Mouse (Mus musculus) limb, embryonic 10.5 days (tissue): ENCODE measurements around the gene Pvalb. TPM values are rescaled to one million over a fixed set of nuclear protein-coding genes. Genes with fewer than 3 reads are reported as not detected.
A peak's percentile ranks its signal among the peaks of the same experiment; 100 is the strongest.

Experiments used
- DNase-seq: peaks from one replicate; pipeline ENCODE4 v3.0.0-alpha.2; 2017; ENCODE audit warnings: low spot score
- H3K27ac ChIP-seq: fragments of 300-500 bp; sonication (generic); 2 replicates; pipeline ENCODE4 v1.5.1; 2016; ENCODE audit warnings: mild to moderate bottlenecking
- H3K27me3 ChIP-seq: fragments of 300-500 bp; sonication (generic); 2 replicates; pipeline ENCODE4 v1.6.1; 2016; ENCODE audit warnings: low read depth, mild to moderate bottlenecking; ENCODE audit not compliant: poor library complexity, severe bottlenecking
- H3K36me3 ChIP-seq: fragments of 300-500 bp; sonication (generic); 2 replicates; pipeline ENCODE4 v1.6.1; 2016; ENCODE audit warnings: mild to moderate bottlenecking, moderate library complexity
- H3K4me1 ChIP-seq: fragments of 300-500 bp; sonication (generic); 2 replicates; pipeline ENCODE4 v1.6.1; 2016
- H3K4me3 ChIP-seq: fragments of 300-500 bp; sonication (generic); 2 replicates; pipeline ENCODE4 v1.5.1; 2016; ENCODE audit warnings: mild to moderate bottlenecking, moderate library complexity
- H3K9me3 ChIP-seq: fragments of 300-500 bp; sonication (generic); replicated peaks from 2 replicates; pipeline ENCODE4 v1.6.1; 2016; ENCODE audit warnings: mild to moderate bottlenecking
- whole genome bisulfite sequencing: fragments of 180-500 bp; shearing (Covaris S2); methylation state at CpG from one replicate; pipeline ENCODE4 v1.1.7; 2016; 5-methylcytosine and 5-hydroxymethylcytosine counted together
- polyA plus RNA-seq: library from polyadenylated mRNA; unstranded; fragments of >200 nt; fragmentation: Nextera tagmentation; extraction: Ambion mirVana; gene quantifications from 2 replicates; pipeline ENCODE4 v1.2.1, GENCODE M21; 2016

Pvalb gene
- polyA plus RNA-seq, 1 experiment from 2014 or later: not detected

DNA sequence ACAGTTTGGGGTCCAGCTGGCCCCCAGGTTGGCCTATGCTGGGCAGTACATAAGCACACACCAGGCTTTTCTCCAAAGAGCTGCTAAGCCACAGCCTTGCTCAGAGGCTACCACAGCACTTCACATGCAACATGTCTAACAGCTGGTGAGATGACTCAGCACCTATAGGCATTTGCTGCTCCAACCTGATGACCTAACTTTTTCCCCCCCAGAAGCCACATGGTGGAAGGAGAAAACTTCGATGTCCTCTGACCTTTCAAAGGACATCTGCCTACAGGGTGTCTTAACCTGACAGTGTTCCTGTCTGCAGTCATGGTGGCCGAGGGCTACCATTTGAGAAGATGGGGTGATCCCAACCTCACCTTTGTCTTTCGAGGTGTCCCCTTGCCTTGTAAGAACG, 20.6 kb downstream of the Pvalb start:
- H3K27me3 ChIP-seq: peaks cover 38% of the 10 kb centered on the region
- DNase-seq: no peak

GRCm38 (mm10) chr15:78184855-78185254, 21.3 kb downstream of the Pvalb start:
- WGBS: 2% methylated on average over 10 of the region's 10 CpGs

More for the DNA sequence above, 20.6 kb downstream of the Pvalb start:
- no peaks in the 10 kb centered on the region for H3K9me3 ChIP-seq
- no peaks in the 10 kb centered on the region for H3K36me3 ChIP-seq
- WGBS: 88% methylated on average over 4 of the region's 4 CpGs
- H3K4me3 ChIP-seq: no peak overlapping the region
- no peak overlapping the region for H3K27ac ChIP-seq
- peaks cover 10% of the 10 kb centered on the region; the same call in 1 of the 2 replicates for H3K4me1 ChIP-seq

GRCm38 (mm10) chr15:78181701-78182405, 24.3 kb downstream of the Pvalb start:
- H3K4me1 ChIP-seq: peaks cover 20% of the 10 kb centered on the region
- no peak overlapping the region for H3K27ac ChIP-seq
- no peaks in the 10 kb centered on the region for H3K36me3 ChIP-seq
- DNase-seq: no peak
- H3K4me3 ChIP-seq: no peak overlapping the region
- H3K27me3 ChIP-seq: peaks cover 44% of the 10 kb centered on the region
- WGBS: 61% methylated on average over 8 of the region's 8 CpGs
- no peaks in the 10 kb centered on the region for H3K9me3 ChIP-seq

More at GRCm38 (mm10) chr15:78184855-78185254, 21.3 kb downstream of the Pvalb start:
- H3K27me3 ChIP-seq: peaks cover 43% of the 10 kb centered on the region
- no peaks in the 10 kb centered on the region for H3K9me3 ChIP-seq
- H3K27ac ChIP-seq: no peak overlapping the region
- H3K4me3 ChIP-seq: peak overlapping the region; percentile 17; the same call in 1 of the 2 replicates
- peak; percentile 51 for DNase-seq
- no peaks in the 10 kb centered on the region for H3K36me3 ChIP-seq
- peaks cover 10% of the 10 kb centered on the region; the same call in 1 of the 2 replicates for H3K4me1 ChIP-seq

DNA sequence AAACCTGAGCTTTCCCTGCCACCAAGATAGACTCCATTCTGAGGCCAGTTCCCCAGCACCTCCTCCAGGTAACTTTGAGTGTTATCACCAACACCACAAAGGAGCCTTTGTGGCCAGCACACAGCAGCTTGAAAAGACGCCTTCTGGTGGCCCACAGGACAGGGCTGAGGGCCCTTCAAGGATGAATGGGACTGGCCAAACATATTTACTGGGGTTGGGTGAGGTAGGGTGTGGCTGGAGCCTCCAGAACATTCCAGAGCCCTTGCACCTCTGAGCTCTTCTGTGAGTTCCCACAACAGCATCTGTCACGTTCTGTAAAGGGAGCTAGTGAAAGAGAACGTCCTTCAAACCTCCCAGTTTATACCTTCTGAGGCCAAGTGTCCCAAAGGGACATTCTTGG, 26.4 kb downstream of the Pvalb start:
- H3K4me1 ChIP-seq: peaks cover 18% of the 10 kb centered on the region
- no peak for DNase-seq

DNA sequence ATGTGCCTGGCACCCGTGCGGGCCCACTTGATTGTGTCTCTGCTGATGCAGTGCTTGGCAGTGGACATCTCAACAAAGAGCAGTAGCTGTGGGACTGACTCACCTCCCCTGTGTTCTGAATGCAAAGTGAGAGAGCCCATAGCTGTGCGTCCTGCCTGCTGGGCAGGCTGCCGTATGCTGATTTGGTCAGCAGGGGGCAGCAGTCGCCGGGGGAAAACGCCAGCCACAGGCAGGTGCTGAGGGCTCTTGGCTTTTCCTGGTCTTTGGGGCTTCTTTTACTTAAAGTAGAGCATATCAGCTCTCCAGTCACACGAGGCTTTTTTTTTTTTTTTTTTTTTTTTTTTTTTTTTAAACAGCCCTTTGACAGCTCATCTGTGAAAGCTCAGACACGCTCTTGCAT, 27.8 kb downstream of the Pvalb start:
- 8% methylated on average over 9 of the region's 9 CpGs for WGBS
- no peaks in the 10 kb centered on the region for H3K36me3 ChIP-seq
- peak; percentile 86 for DNase-seq
- no peak overlapping the region for H3K27ac ChIP-seq
- no peaks in the 10 kb centered on the region for H3K9me3 ChIP-seq
- H3K27me3 ChIP-seq: peaks cover 31% of the 10 kb centered on the region
- H3K4me3 ChIP-seq: 0 out of 2 replicates have a peak overlapping the region, but pooled peaks have one; percentile 4
- peaks cover 20% of the 10 kb centered on the region for H3K4me1 ChIP-seq

More for the DNA sequence above, 26.4 kb downstream of the Pvalb start:
- WGBS: 77% methylated on average over 3 of the region's 3 CpGs
- Histone ChIP-seq H3K27ac (no peak overlapping the region), H3K27me3 (peaks cover 44% of the 10 kb centered on the region), H3K4me3 (no peak overlapping the region), H3K9me3 (no peaks in the 10 kb centered on the region), H3K36me3 (no peaks in the 10 kb centered on the region)

DNA sequence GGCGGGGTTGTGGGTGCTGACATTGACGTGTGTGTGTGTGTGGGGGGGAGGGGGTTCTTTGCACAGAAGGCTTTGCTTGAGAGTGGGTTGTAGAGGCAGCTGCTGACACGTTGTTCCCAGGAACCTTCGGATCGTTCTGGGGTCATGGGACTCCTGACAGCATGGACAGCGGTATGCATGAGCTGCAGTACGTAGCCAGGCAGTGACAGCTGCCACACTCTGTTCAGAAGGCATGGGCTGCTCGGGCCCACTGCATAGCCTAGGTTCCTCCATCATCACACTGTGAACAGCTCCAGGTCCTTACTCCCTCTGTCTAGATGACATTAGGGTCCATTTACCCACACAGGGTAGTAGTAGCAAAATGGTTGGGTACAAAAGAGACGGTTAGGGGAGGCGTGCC, 28.9 kb downstream of the Pvalb start:
- WGBS: 76% methylated on average over 10 of the region's 10 CpGs

DNA sequence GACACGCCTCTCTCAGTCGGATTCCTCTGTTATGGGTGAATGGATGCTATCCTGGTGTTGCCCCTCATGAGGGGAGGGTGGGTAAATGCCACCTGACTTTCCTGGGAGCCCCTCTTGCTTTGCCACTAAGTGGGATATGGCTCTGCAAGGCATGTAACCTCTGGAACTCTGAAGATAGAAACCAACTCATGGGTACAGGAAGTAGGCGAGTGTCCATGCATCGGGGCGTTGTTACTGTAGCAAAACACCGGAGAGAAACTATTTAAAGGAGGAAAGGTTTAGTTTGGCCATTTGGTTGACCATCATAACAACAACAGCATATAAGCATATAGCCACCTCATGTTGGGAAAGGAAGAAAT, 31.3 kb downstream of the Pvalb start:
- H3K4me3 ChIP-seq: peak overlapping the region; percentile 62
- peak overlapping the region; percentile 87 for H3K27ac ChIP-seq
- H3K9me3 ChIP-seq: no peaks in the 10 kb centered on the region
- peaks cover 33% of the 10 kb centered on the region for H3K4me1 ChIP-seq
- 0 out of 2 replicates have a peak, but pooled peaks cover under 1% of the 10 kb centered on the region for H3K27me3 ChIP-seq
- DNase-seq: peak; percentile 33
- no peaks in the 10 kb centered on the region for H3K36me3 ChIP-seq
- WGBS: 85% methylated on average over 6 of the region's 6 CpGs

More for the DNA sequence above, 28.9 kb downstream of the Pvalb start:
- H3K27me3 ChIP-seq: peaks cover 21% of the 10 kb centered on the region
- no peak overlapping the region for H3K4me3 ChIP-seq
- H3K9me3 ChIP-seq: no peaks in the 10 kb centered on the region
- H3K36me3 ChIP-seq: no peaks in the 10 kb centered on the region
- H3K27ac ChIP-seq: no peak overlapping the region
- DNase-seq: no peak
- peaks cover 31% of the 10 kb centered on the region for H3K4me1 ChIP-seq

DNA sequence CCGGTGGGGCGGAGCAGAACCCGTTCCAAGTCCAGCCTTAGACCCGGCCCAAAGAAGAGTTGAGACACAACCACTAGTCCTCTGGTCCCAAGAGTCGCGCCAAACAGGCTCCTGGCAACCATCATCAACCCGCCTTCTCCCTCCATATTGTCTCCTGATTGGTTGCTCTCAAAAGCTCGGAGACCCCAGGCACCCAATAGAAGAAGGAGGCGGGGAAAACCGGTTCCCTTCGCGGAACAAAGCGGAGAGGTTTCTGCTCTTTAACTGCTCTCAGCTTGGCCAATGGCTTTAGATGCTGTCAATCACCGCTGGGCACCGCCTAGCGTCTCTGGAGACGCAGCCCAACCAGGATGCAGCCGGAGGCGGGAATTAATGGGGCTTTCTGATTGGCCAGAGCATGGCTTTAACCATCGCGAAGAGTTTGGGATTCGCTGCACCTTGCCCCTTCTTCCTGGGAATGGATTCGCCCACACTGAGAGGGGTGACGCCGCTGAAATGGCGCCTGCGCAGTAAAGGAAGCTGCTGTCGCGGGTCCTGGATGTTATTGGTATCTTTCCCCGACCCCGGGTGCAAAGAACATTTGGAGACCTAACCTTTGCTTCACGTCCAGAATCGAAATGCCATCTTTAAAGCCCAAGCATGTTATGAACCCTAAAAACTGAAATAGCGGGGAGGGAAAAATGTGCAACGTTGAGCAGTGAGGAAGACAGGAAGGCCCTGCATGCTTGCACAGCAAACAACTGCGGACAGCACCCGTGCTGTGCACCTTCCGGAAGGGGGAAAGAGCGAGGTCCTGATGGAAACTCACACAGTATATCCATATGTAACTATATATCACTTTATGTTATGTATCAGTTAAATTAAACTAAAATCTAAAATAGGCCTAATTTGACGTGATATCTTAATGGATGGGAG, 32.0 kb downstream of the Pvalb start, which contains the start of gene Ift27:
Ift27 (minus strand) TSS at position 136 of the 915 bp plus-strand sequence.
- no peaks in the 10 kb centered on the region for H3K9me3 ChIP-seq
- H3K4me1 ChIP-seq: peaks cover 36% of the 10 kb centered on the region
- H3K36me3 ChIP-seq: no peaks in the 10 kb centered on the region
- H3K27ac ChIP-seq: peak within 1 kb of the TSS; percentile 87
- peak; percentile 93 for DNase-seq
- no peaks in the 10 kb centered on the region for H3K27me3 ChIP-seq
- peak within 1 kb of the TSS; percentile 62 for H3K4me3 ChIP-seq
- 2% methylated on average over 40 of the region's 40 CpGs for WGBS

- whole genome bisulfite sequencing: 30% methylated on average over 26 of the region's 26 CpGs
- no peaks in the 10 kb centered on the region for H3K9me3 ChIP-seq
- no peaks in the 10 kb centered on the region for H3K27me3 ChIP-seq
- H3K4me1 ChIP-seq: peaks cover 33% of the 10 kb centered on the region
- no peaks in the 10 kb centered on the region for H3K36me3 ChIP-seq
- H3K27ac ChIP-seq: peak overlapping the region; percentile 85
- H3K4me3 ChIP-seq: peak overlapping the region; percentile 62
- DNase-seq: no peak
These were observed 33.0 kb downstream of the Pvalb start for GRCm38 (mm10) chr15:78172899-78173817.

- H3K4me1 ChIP-seq: peaks cover 28% of the 10 kb centered on the region
- WGBS: 86% methylated on average over 11 of the region's 11 CpGs
- peak overlapping the region; percentile 62 for H3K4me3 ChIP-seq
- DNase-seq: no peak
- no peak overlapping the region for H3K27ac ChIP-seq
- H3K36me3 ChIP-seq: peaks cover 7% of the 10 kb centered on the region
- no peaks in the 10 kb centered on the region for H3K27me3 ChIP-seq
- no peaks in the 10 kb centered on the region for H3K9me3 ChIP-seq
These were observed 33.8 kb downstream of the Pvalb start for GRCm38 (mm10) chr15:78172256-78172898.

DNA sequence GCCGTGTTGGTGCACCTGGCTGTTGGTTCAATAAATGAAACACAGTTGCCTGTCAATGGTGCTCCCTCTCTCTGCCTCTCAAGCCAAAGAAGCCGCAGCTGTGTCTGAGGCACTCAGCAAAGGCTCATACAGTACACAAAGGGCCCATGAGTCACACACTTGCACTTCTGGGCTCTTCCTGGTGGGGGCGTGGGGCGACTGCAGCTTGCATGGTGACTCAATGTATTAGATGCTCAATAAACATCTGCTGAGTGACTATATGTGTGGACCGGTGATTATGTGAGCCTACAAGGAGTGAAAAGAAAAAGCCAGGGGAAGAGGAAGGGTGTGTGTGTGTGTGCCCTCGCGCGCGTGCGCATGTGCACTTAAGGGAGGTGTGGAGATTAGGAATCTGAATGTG, 34.5 kb downstream of the Pvalb start:
- Histone ChIP-seq H3K27ac (no peak overlapping the region), H3K4me1 (peaks cover 25% of the 10 kb centered on the region), H3K36me3 (peaks cover 14% of the 10 kb centered on the region), H3K4me3 (no peak overlapping the region), H3K27me3 (no peaks in the 10 kb centered on the region), H3K9me3 (no peaks in the 10 kb centered on the region)
- no peak for DNase-seq
- WGBS: 95% methylated on average over 10 of the region's 10 CpGs

- H3K4me1 ChIP-seq: peaks cover 25% of the 10 kb centered on the region
- no peak for DNase-seq
- peaks cover 24% of the 10 kb centered on the region for H3K36me3 ChIP-seq
- H3K9me3 ChIP-seq: no peaks in the 10 kb centered on the region
- no peak overlapping the region for H3K27ac ChIP-seq
- H3K27me3 ChIP-seq: no peaks in the 10 kb centered on the region
- no peak overlapping the region for H3K4me3 ChIP-seq
- WGBS: 92% methylated on average over 15 of the region's 15 CpGs
These were observed 35.5 kb downstream of the Pvalb start for GRCm38 (mm10) chr15:78170708-78171107.
